Mouse (Mus musculus): ENCODE data around the gene Gm10392. TPM values are rescaled to one million over a fixed set of nuclear protein-coding genes. Genes with fewer than 3 reads are reported as not detected.
"Not testable (repeated sequence)": the region's sequence is repeated elsewhere in the genome, so short reads cannot be mapped to it uniquely, and the experiment has no call there.

Gm10392 gene
- not detected for total RNA-seq (2022)

GRCm38 (mm10) chr11:77519043-77519442 is at the start of gene Gm10392:
Gene Gm10392, minus strand, starts transcription at chr11:77519198.
- no peak for DNase-seq

GRCm38 (mm10) chr11:77545261-77545660 is 26.3 kb upstream of the Gm10392 start:
- no peak for DNase-seq

- DNase-seq = no peak
Measured at GRCm38 (mm10) chr11:77532202-77532846, 13.3 kb upstream of the Gm10392 start.

- no peak for DNase-seq
Measured at GRCm38 (mm10) chr11:77530862-77531261, 11.9 kb upstream of the Gm10392 start.

- DNase-seq = no peak
Measured at GRCm38 (mm10) chr11:77529644-77530043, 10.6 kb upstream of the Gm10392 start.

- not testable (repeated sequence) for DNase-seq
Measured at GRCm38 (mm10) chr11:77528420-77528819, 9.4 kb upstream of the Gm10392 start.

- DNase-seq = no peak
Measured at GRCm38 (mm10) chr11:77525804-77526486, 6.9 kb upstream of the Gm10392 start.

- DNase-seq = no peak
Measured at GRCm38 (mm10) chr11:77520601-77521529, 1.9 kb upstream of the Gm10392 start.

GRCm38 (mm10) chr11:77518051-77518798 is 773 bp downstream of the Gm10392 start:
- no peak for DNase-seq

- DNase-seq = no peak
Measured at GRCm38 (mm10) chr11:77516553-77517425, 2.2 kb downstream of the Gm10392 start.

GRCm38 (mm10) chr11:77515637-77516552 is 3.1 kb downstream of the Gm10392 start, which contains the start of gene Trp53i13:
Gene Trp53i13, minus strand, starts transcription at chr11:77515980.
- DNase-seq = no peak

GRCm38 (mm10) chr11:77514832-77515636 is 4.0 kb downstream of the Gm10392 start, which contains the start of gene Abhd15:
Gene Abhd15, plus strand, starts transcription at chr11:77515121.
- peak; percentile 87 for DNase-seq

GRCm38 (mm10) chr11:77514281-77514831 is 4.6 kb downstream of the Gm10392 start:
- DNase-seq = peak; percentile 30

GRCm38 (mm10) chr11:77513811-77514170 is 5.2 kb downstream of the Gm10392 start:
- DNase-seq = no peak

GRCm38 (mm10) chr11:77512891-77513810 is 5.8 kb downstream of the Gm10392 start:
- peak; percentile 82 for DNase-seq

- DNase-seq = no peak
Measured at GRCm38 (mm10) chr11:77511336-77511735, 7.7 kb downstream of the Gm10392 start.
